Mouse (Mus musculus) intestine, embryonic 14.5 days (tissue): ENCODE results near the gene Arhgap33. TPM values are rescaled to one million over a fixed set of nuclear protein-coding genes. Genes with fewer than 3 reads are reported as not detected.

Source experiments
- ATAC-seq: fragments of 200-750 bp; cut with Nextera tagmentation; replicated peaks from 2 replicates; pipeline ENCODE4 v1.8.0; 2017; ENCODE audit warnings: low read depth, moderate number of reproducible peaks, moderate TSS enrichment, moderate library complexity; ENCODE audit not compliant: low FRiP score, low TSS enrichment
- DNase-seq: peaks from one replicate; pipeline ENCODE4 v3.0.0-alpha.2; 2018; ENCODE audit warnings: low spot score
- H3K27ac ChIP-seq: fragments of 300-500 bp; sonication (generic); 2 replicates; pipeline ENCODE4 v1.5.1; 2014; ENCODE audit warnings: low read depth, mild to moderate bottlenecking, control low read depth
- H3K27me3 ChIP-seq: fragments of 300-500 bp; sonication (generic); replicated peaks from 2 replicates; pipeline ENCODE4 v1.6.1; 2014; ENCODE audit warnings: low read length, control low read depth; ENCODE audit not compliant: control insufficient read depth, insufficient read depth
- H3K36me3 ChIP-seq: fragments of 300-500 bp; sonication (generic); 2 replicates; pipeline ENCODE4 v1.6.1; 2014; ENCODE audit warnings: low read length, control low read depth; ENCODE audit not compliant: control insufficient read depth, insufficient read depth
- H3K4me1 ChIP-seq: fragments of 300-500 bp; sonication (generic); replicated peaks from 2 replicates; pipeline ENCODE4 v1.6.1; 2014; ENCODE audit warnings: low read length, control low read depth, mixed read lengths; ENCODE audit not compliant: control insufficient read depth, insufficient read depth
- H3K4me2 ChIP-seq: fragments of 300-500 bp; sonication (generic); 2 replicates; pipeline ENCODE4 v1.6.1; 2014; ENCODE audit warnings: low read length
- H3K4me3 ChIP-seq: fragments of 300-500 bp; sonication (generic); 2 replicates; pipeline ENCODE4 v1.5.1; 2014; ENCODE audit warnings: low read depth, low read length, control low read depth, mixed read lengths
- H3K9ac ChIP-seq: fragments of 300-500 bp; sonication (generic); 2 replicates; pipeline ENCODE4 v1.6.1; 2014; ENCODE audit warnings: mild to moderate bottlenecking, low read length
- H3K9me3 ChIP-seq: fragments of 300-500 bp; sonication (generic); 2 replicates; pipeline ENCODE4 v1.6.1; 2016; ENCODE audit warnings: low read length, control low read depth; ENCODE audit not compliant: control insufficient read depth
- WGBS: fragments of 180-500 bp; shearing (Covaris S2); extraction: QIAGEN DNeasy Blood & Tissue Kit; methylation state at CpG from one replicate; pipeline ENCODE4 v1.1.7; 2014; 5-methylcytosine and 5-hydroxymethylcytosine counted together
- polyA plus RNA-seq: library from polyadenylated mRNA; unstranded; fragments of >200 nt; fragmentation: Nextera tagmentation; extraction: Ambion mirVana; gene quantifications from 2 replicates; pipeline ENCODE4 v1.2.1, GENCODE M21; 2014

Arhgap33 gene
- polyA plus RNA-seq = 10.7 and 11.9 TPM in 2 replicates

DNA sequence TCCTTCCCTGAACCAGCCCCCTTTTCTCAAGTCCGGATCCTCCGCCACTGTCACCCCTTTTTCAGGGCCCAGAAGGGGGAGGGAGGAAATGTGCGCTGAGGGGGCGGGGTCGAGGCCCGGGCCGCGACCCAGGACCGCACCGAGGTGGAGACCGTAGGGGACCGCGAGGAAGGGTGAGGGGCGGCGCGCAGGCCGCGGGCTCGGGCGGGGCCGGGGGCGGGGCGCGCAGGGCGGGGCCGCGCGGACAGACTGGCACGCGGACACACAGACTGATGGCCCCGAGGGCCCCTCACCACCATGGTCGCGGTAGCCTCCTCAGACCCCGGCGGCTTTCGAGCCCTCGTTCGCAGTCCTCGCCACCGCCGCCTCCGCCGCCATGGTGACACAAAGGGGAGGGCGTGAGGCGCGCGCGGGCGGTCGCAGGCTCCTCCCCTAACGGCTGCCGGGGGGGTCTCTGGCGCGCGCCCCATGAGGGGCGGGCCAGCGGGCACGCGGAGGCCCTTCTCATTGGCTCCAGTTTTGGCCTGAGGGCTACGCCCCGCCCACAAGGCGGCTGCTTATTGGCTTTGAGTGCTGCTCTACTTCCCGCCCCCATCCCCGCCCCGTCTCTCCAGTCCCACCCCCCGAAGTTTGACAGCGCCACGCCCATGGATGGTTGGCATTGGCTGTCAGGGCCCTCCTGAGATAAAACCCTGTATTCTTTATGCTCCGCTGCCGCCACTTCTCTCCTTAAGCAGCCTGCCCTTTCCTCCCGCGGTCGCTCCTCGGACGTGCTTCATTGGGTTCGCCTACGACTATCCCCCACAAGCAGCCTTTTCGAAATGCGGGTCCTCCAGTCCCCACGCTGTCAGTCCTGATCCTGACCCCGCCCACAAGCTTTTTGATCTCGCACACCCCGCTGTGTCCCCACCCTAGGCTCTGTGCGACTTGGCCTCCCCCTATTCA lies at the start of gene Arhgap33:
Arhgap33 (minus strand) TSS at position 428 of the 945 bp plus-strand sequence.
- H3K4me1 ChIP-seq = peaks cover 22% of the 10 kb centered on the region
- H3K36me3 ChIP-seq = peaks cover 38% of the 10 kb centered on the region
- peak within 1 kb of the TSS; percentile 72 for H3K4me3 ChIP-seq
- H3K9me3 ChIP-seq = no peaks in the 10 kb centered on the region
- under 1% methylated on average over 62 of the region's 84 CpGs for WGBS
- peak; percentile 96 for DNase-seq
- H3K4me2 ChIP-seq = peak within 1 kb of the TSS; percentile 90
- no peaks in the 10 kb centered on the region for H3K27me3 ChIP-seq
- H3K9ac ChIP-seq = peak within 1 kb of the TSS; percentile 69
- H3K27ac ChIP-seq = no peak within 1 kb of the TSS; the same call in 1 of the 2 replicates
- ATAC-seq = peak; percentile 94

DNA sequence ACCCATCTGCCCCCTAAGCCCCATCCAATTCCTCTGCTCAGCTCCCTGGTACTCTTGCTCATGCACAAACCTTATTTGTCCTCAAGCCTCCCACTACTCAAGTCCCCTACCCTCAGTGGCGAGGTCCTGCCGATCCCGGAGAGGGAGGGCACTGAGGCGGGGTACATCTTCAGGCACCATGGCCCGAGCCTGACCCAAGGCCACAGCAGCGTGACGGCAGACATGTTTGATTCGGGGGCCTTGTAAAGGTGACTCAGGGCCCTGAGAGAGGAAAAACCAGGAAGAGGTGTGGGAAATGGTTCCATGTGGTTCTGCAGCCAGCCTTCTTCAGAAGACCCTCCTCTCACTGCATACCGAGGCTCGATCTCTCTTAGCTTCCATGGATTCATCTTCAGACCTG lies 49.5 kb upstream of the Arhgap33 start:
- H3K27ac ChIP-seq = no peak overlapping the region
- H3K9ac ChIP-seq = no peak overlapping the region
- peaks cover 75% of the 10 kb centered on the region for H3K36me3 ChIP-seq
- no peak overlapping the region for H3K4me2 ChIP-seq
- WGBS = 94% methylated on average over 10 of the region's 10 CpGs
- no peak for DNase-seq
- H3K4me1 ChIP-seq = peaks cover 10% of the 10 kb centered on the region
- no peak overlapping the region for H3K4me3 ChIP-seq
- H3K27me3 ChIP-seq = no peaks in the 10 kb centered on the region
- no peak for ATAC-seq
- no peaks in the 10 kb centered on the region for H3K9me3 ChIP-seq

DNA sequence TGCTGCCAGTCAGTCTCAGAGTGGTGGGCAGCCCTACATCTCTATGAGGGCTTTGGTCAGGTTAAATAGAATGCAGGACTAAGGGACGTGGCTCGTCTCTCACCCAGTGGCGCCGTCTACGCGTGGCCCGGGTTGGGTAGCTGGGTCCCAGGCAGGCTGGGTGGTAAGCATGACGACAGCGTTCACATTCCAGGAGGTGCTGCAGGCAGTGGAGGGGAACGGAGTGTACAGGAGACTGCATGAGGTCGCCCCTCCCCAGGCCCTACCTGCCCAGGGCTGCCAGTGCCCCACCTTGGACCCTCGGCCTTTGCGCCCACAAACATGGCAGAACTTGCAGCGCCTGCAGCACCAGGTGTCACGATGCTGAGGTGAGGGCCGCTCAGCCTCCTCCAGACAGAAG lies 46.7 kb upstream of the Arhgap33 start:
- 94% methylated on average over 16 of the region's 16 CpGs for WGBS
- ATAC-seq = no peak
- H3K27ac ChIP-seq = no peak overlapping the region

DNA sequence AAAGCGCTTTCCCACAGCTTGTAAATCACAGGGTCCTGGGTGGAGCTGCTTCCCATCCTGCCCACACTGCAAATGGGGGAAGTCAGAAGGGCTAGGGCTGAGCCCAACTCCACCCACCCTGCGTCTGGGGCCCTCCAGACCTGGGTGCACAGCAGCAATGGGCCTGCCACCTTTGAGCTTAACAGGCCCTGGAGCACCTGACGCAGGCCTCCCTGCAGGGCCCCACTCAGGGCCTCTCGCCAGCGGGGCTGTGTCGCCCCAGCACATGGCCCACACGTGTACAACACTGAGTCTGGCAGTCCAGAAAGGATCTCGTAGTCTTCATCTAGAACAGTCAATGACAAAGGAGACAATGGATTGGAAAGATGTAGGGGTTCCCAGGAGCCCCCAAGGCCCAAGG lies 45.1 kb upstream of the Arhgap33 start:
- Histone ChIP-seq H3K27me3 (no peaks in the 10 kb centered on the region), H3K4me2 (no peak overlapping the region), H3K9ac (no peak overlapping the region), H3K9me3 (no peaks in the 10 kb centered on the region), H3K36me3 (peaks cover 100% of the 10 kb centered on the region), H3K4me3 (no peak overlapping the region), H3K27ac (no peak overlapping the region), H3K4me1 (no peaks in the 10 kb centered on the region)
- 88% methylated on average over 8 of the region's 8 CpGs for WGBS
- no peak for ATAC-seq
- no peak for DNase-seq

More for the DNA sequence above, 46.7 kb upstream of the Arhgap33 start:
- DNase-seq = no peak
- peaks cover 100% of the 10 kb centered on the region for H3K36me3 ChIP-seq
- H3K4me2 ChIP-seq = no peak overlapping the region
- H3K4me3 ChIP-seq = no peak overlapping the region
- H3K4me1 ChIP-seq = no peaks in the 10 kb centered on the region
- no peaks in the 10 kb centered on the region for H3K27me3 ChIP-seq
- no peaks in the 10 kb centered on the region for H3K9me3 ChIP-seq
- H3K9ac ChIP-seq = no peak overlapping the region

DNA sequence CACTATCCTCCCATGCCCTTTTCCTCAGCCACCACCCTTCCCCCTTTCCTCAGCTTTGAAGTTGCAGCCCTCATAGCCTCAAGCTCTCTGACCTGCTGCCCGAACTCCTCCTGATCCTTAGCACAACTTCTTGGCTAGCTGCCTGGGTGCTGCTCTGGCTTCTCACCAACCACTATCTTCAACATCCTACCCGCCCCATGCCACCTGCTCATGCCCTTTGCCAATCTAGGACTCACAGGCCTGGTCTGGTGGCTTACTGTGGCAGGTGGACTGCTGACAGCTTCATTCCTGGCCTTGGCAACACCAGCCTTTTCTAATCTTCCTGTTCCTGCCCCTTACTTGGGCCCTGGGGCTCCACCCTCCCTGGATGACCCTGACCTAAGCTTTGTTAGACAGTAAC lies 38.1 kb upstream of the Arhgap33 start:
- Histone ChIP-seq H3K9ac (no peak overlapping the region), H3K27me3 (no peaks in the 10 kb centered on the region), H3K36me3 (peaks cover 100% of the 10 kb centered on the region), H3K9me3 (no peaks in the 10 kb centered on the region), H3K27ac (no peak overlapping the region), H3K4me3 (no peak overlapping the region), H3K4me2 (no peak overlapping the region), H3K4me1 (no peaks in the 10 kb centered on the region)
- no peak for DNase-seq
- WGBS = 86% methylated on average over 2 of the region's 2 CpGs
- no peak for ATAC-seq

DNA sequence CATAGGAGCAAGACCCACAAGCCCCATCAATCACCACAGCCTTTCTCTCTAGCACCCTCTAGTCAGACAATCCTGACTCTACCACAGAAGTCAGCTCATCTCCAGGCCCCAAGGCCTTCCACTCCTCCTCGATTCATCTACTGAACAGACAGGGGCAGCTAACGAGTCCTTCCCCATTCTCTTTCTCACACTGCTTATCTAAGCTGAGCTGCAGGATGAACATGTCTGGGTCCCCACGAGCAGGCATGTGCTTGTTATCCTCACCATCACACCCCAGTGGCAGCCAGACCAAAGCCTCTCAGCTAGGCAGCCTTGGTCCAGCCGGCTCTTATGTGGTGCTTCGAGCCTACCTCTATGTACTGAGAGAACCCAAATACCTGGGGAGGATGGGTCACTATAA lies 37.5 kb upstream of the Arhgap33 start:
- no peaks in the 10 kb centered on the region for H3K4me1 ChIP-seq
- H3K27ac ChIP-seq = no peak overlapping the region
- H3K36me3 ChIP-seq = peaks cover 97% of the 10 kb centered on the region
- H3K9ac ChIP-seq = no peak overlapping the region
- DNase-seq = no peak
- no peak overlapping the region for H3K4me2 ChIP-seq
- ATAC-seq = no peak
- 81% methylated on average over 5 of the region's 5 CpGs for WGBS
- H3K9me3 ChIP-seq = no peaks in the 10 kb centered on the region
- no peak overlapping the region for H3K4me3 ChIP-seq
- H3K27me3 ChIP-seq = no peaks in the 10 kb centered on the region

DNA sequence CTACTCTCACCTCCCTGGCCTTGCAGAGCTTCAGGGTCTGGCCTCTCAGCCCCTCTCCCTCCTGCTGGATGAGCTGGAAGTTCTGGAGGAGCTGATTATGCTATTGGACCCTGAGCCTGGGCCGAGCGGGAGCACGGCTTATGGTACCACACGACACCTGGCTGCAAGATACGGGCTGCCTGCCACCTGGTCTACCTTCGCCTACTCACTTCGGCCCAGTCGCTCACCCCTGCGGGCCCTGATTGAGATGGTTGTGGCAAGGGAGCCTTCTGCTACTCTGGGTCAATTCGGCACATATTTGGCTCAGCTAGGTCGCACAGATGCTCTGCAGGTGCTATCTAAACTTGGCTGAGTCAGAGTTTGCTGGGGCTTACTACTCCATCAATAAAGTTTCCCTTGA lies 32.7 kb upstream of the Arhgap33 start:
- Histone ChIP-seq H3K4me3 (no peak overlapping the region), H3K27ac (no peak overlapping the region), H3K27me3 (no peaks in the 10 kb centered on the region), H3K4me2 (no peak overlapping the region), H3K9me3 (no peaks in the 10 kb centered on the region), H3K4me1 (peaks cover 5% of the 10 kb centered on the region; the same call in 1 of the 2 replicates), H3K9ac (no peak overlapping the region), H3K36me3 (peaks cover 69% of the 10 kb centered on the region)
- WGBS = 88% methylated on average over 11 of the region's 11 CpGs
- no peak for ATAC-seq
- no peak for DNase-seq

DNA sequence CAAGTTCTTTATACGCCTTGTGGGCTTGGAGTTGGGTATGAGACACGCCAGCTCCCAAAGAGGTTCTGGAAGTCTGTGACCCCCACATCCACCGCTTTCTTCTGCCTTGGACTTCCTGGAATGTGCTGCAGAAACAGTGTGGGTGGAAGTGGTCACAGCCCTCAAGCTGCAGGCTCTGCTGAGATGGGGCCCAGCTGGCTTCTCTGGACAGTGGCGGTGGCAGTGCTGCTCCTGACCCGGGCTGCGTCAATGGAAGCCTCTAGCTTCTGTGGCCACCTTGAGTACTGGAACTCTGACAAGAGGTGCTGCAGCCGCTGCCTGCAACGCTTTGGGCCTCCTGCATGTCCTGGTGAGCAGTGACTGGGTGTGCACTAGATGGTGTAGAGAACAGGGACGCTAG lies 31.2 kb upstream of the Arhgap33 start:
- Histone ChIP-seq H3K4me3 (no peak overlapping the region), H3K9ac (no peak overlapping the region), H3K27me3 (no peaks in the 10 kb centered on the region), H3K27ac (no peak overlapping the region), H3K36me3 (peaks cover 54% of the 10 kb centered on the region), H3K4me2 (no peak overlapping the region), H3K4me1 (peaks cover 8% of the 10 kb centered on the region; the same call in 1 of the 2 replicates), H3K9me3 (no peaks in the 10 kb centered on the region)
- DNase-seq (no peak), ATAC-seq (no peak)
- WGBS = 87% methylated on average over 9 of the region's 9 CpGs
